Mouse (Mus musculus): ENCODE measurements around the gene Ddost. TPM values are rescaled to one million over a fixed set of nuclear protein-coding genes. Genes with fewer than 3 reads are reported as not detected.
"Not testable (repeated sequence)": the region's sequence is repeated elsewhere in the genome, so short reads cannot be mapped to it uniquely, and the experiment has no call there.

Ddost gene
- total RNA-seq, 2 experiments from 2014 or later, result 108 to 115 TPM

DNA sequence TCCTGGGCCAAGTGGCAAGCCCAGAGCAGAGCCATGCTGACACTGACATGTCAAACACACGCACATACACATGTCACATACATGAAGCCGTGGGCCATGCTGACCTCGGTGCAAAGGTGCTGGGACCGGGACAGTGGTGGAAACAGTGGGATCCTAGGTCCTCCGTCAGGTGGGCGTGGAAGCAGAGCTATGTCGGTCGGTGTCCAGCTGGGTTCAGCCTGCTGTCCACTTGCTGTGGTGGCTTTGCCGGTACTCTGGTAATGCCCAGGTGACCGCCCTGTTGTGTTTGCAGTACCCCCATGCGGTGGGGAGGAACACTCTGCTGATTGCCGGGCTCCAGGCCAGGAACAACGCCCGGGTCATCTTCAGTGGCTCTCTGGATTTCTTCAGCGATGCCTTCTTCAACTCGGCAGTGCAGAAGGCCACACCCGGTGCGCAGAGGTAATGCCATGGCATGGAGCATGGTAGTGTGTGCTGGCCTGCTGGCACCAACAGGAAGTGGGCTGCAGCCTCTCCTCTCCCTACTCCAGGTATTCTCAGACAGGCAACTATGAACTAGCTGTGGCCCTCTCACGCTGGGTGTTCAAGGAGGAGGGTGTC lies 5.9 kb downstream of the Ddost start:
- no peak for DNase-seq
- intact Hi-C loops (cut with DNase I), result loop anchor here (10.0 kb wide), 1 partner anchor 346 kb away; no protein-coding TSS in a partner anchor

DNA sequence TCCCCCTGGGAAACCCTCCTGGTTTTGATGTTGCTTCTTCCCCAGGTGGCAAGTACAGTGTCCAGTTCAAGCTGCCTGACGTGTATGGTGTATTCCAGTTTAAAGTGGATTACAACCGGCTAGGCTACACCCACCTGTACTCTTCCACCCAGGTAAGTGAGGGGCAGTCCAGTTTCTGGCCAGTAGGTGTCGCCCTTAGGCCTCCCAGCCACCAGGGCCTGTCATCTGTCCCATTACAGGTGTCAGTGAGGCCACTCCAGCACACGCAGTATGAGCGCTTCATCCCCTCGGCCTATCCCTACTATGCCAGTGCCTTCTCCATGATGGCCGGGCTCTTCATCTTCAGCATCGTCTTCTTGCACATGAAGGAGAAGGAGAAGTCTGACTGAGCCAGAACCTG lies 7.1 kb downstream of the Ddost start:
- no peak for DNase-seq
- intact Hi-C loops (cut with DNase I), result loop anchor here (10.0 kb wide), 1 partner anchor 347 kb away; no protein-coding TSS in a partner anchor

DNA sequence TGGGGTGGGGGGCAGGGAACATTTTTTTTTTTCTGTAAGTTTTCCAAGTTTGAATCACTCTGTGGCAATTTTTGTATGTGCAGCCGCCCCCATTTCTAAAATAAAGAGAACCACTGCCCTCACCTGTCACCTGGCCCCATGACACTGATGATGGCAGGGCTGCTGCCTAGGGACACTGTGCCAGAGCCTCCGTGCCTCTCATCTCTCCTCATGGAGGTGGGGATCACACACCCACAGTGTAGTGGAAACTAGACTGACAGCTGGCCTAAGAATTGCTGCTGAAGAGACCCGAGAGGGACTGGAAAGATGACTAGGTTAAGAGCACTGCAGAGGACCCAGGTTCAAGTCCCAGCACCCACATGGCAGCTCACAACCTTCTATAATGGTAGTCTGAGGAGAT lies 7.6 kb downstream of the Ddost start:
- DNase-seq, result no peak
- intact Hi-C loops (cut with DNase I), result loop anchor here (10.0 kb wide), 1 partner anchor 347 kb away; no protein-coding TSS in a partner anchor

DNA sequence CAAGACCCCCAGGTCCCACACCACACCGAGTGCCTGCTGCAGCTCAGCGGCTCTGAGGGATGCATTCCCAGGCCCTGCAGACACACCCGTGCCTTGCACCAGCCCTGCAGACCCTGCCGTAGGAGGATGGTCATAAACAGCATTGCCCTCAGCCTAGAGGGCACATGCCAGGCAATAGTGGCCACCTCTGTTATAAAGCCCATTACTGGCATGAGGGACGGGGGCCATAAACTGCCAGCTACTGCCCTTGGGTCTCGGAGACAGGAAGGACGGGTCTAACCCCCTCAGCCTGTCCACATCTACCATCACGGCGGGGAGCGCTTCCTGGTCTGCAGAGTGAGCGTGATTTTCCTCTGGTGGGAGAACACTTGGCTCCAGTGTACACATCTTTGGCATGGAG lies 8.5 kb downstream of the Ddost start:
- intact Hi-C loops (cut with DNase I), result loop anchor here (10.0 kb wide), 1 partner anchor 348 kb away; no protein-coding TSS in a partner anchor

DNA sequence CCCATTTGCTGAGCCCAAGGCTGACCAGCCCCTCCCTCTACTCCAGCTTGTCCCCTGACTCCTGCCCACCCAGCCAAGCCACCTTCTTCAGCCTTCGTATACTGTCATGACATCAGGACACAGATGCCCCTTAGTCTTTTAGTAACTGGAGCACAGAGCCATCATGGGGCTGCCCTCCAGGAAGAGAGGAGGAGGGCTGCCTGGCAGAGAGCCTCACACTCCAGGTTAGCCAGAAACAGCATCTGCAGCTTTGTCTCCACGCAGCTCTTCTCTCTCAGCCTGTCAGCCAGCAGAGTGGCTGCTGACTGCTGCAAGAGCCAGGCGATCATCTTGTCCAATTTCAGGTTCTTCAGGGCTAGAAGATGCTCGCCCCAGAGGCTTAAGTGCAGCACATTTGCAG lies 9.3 kb downstream of the Ddost start:
- DNase-seq, result no peak
- intact Hi-C loops (cut with DNase I), result loop anchor here (10.0 kb wide), 1 partner anchor 349 kb away; no protein-coding TSS in a partner anchor

More for the DNA sequence above, 8.5 kb downstream of the Ddost start:
- no peak for DNase-seq

DNA sequence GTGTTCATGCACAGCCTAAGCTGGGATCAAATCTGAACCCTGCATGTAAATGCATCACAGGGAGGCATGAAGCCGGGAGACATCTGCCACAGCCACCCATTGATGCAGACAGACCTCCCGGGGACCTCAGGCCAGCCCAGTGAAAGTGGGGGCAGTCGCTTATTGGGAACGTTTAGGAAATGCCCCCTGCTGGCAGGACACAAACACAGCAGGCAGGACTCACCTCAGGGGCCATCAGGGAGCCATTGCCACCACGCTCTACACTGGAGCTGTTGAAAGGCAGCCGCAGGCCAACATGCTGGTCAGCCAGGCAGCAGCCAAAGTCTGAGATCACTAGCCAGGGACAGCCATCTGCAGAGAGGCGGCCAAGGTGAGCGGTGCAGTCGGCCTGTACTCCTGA lies 11.3 kb downstream of the Ddost start:
- DNase-seq, result no peak
- intact Hi-C loops (cut with DNase I), result loop anchor here (10.0 kb wide), 1 partner anchor 351 kb away; no protein-coding TSS in a partner anchor

DNA sequence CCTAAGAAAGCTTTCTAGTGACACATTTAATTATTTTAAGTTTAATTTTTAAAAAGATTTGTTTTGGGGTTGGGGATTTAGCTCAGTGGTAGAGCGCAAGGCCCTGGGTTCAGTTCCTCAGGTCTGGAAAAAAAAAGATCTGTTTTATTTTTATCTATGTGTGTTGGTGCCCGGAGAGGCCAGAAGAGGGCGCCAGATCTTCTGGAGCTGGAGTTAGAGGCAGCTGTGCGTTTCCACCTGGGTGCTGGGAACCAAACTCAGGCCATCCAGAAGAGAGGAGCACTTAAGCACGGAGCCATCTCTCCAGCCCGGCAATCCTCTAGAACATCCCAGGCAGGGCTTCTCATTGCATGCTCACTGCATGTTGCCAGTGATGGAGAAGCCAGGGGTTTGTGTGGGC lies 11.8 kb downstream of the Ddost start:
- no peak for DNase-seq
- intact Hi-C loops (cut with DNase I), result loop anchor here (10.0 kb wide), 1 partner anchor 352 kb away; no protein-coding TSS in a partner anchor

DNA sequence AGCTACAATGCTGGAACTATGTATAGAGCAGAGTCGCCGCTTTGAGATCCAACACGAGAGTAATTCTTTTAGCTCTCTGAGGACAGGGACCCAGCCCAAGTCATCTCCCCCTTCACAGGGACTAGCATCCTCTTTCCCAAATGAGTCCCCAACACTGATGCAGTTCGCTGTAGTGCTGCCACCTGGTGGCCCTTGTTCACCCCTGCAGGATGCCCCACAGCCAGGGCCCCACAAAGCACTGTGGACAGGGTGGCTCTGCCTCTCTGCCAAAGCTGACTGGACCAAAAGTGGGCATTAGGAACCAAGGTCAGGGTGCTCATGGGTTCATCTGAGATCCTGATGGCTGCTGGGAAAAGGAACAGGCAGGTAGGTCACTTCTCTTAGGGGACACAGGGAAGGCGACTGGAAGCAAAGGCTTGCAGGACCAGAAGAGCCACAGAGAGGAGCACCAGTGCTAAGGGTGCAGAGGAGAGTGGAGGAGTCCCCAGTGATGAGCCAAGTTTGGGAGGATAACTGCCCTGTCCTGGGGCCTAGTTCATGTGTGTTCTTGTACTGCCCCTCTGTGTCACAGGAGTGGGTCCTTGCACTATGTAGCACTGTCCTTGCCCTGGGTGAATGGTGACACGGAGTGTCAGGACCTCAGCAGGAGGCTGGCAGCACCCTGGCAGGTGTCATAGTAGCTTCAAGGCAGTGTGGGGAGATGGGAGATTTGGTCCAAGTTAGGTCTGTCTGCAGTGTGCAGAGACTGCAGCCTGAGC lies 14.2 kb downstream of the Ddost start:
- intact Hi-C loops (cut with DNase I), result loop anchor here (2.0 to 10.0 kb wide), 2 partner anchors 108 to 354 kb away; no protein-coding TSS in a partner anchor

DNA sequence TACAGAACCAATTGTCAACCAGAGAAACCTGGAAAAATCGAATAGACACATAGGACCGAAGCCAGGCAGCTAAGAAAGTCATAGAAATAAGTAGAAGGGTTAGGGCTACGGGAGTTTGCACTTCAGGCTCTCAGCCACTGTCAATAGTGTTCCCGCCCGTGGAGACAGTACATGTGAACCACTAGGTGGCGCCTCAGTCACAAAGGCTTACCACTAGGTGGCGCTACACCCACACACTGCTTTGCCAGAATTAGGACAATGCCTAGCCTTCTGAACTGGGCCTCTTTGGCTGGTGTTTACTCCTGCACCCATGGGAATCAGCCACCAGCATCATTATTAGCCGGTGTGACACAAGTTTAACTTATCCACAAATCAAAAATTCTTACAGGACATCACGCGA lies 15.0 kb downstream of the Ddost start:
- intact Hi-C loops (cut with DNase I), result loop anchor here (2.0 to 10.0 kb wide), 2 partner anchors 107 to 355 kb away; no protein-coding TSS in a partner anchor
- peak; percentile 86 for DNase-seq

More for the DNA sequence above, 14.2 kb downstream of the Ddost start:
- DNase-seq, result peak; percentile 61

DNA sequence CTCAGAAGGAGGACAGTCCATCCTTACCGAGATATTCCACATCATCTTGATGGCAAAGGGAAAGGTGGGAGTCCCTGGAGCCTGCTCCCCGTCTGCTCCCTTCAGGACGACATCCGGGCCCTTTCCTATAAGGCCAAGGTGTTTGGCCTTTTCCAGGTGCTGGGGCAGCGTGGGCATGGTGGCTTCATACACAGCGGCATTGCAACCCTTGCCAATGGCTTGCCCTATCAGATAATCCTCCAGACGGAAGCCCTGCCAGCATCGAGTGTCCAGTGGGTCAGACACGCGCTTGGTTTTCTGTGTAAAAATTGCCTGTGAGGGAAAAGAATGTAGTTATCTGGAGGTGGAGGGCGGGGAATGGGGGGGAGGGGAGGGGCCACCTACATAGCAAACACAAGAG lies 16.2 kb downstream of the Ddost start:
- intact Hi-C loops (cut with DNase I), result no loop called here
- no peak for DNase-seq

DNA sequence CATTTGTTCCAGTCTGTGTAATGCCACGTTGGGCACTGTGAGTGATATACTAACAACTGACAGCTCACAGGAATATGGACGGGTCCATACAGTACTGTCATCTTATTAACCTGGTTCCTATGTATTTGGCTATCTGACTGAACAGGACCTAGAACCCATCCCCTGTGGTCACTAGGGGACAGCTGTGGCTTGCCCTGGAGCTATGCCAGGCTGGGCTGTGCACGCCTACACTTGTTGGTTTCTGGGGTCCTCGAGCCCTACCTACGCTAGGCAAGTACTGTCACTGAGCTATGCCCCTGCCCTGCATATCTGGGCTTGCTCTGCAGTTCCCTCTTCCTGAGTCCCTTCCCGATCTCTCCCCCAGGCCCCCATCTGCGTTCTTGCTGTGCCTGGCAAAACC lies 17.0 kb downstream of the Ddost start:
- intact Hi-C loops (cut with DNase I), result no loop called here
- no peak for DNase-seq

DNA sequence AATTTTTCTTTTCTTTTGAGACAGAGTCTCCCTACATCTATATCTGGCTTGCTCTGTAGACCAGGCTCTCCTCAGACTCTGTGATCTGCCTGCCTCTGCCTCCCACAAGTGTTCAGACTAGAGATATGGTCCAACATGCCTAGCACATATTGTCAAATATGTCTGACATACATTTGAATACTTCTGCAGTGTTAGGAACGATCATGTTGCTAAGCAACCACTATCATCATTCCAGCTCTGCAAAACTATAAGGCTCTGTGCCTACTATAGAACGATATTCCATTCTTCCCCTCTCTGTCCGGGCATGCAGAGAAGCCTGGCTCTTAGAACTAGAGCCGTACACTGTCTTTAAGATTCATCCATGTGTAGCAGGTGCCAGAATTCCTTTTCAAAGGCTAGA lies 18.2 kb downstream of the Ddost start:
- DNase-seq, result no peak
- intact Hi-C loops (cut with DNase I), result no loop called here

DNA sequence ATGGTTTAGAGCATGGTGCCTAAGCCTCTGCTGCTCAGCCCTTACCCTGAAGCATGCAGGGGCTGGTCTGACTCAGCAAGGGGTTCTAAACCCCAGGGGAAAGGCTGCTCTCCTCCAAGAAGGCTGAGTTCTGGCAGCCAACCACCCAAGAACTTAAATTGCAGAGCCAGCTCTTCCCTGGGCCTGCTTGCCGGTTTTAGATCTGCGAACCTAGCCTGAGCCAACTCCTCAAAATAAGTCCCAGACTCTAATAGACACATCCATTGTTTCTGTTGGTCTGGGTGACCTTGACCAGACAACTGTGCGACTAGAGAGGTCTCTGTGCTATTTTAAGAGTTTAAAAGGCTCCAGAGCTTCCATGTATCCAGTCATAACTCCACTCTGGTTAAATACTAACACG lies 19.2 kb downstream of the Ddost start:
- DNase-seq, result no peak
- intact Hi-C loops (cut with DNase I), result no loop called here

DNA sequence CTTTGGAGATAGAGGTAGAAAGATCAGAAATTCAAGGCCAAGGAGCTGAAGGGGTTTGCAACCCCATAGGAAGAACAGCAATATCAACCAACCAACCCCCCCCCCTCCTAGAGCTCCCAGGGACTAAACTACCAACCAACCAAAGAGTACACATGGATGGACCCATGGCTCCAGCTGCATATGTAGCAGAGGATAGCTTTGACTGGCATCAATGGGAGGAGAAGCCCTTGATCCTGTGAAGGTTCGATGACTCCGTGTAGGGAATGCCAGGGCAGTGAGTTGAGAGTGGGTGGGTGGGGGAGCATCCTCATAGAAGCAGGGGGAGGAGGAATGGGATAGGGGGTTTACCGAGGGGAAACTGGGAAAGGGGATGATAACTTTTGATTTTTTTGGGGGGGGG lies 19.9 kb downstream of the Ddost start:
- intact Hi-C loops (cut with DNase I), result no loop called here
- DNase-seq, result no peak

DNA sequence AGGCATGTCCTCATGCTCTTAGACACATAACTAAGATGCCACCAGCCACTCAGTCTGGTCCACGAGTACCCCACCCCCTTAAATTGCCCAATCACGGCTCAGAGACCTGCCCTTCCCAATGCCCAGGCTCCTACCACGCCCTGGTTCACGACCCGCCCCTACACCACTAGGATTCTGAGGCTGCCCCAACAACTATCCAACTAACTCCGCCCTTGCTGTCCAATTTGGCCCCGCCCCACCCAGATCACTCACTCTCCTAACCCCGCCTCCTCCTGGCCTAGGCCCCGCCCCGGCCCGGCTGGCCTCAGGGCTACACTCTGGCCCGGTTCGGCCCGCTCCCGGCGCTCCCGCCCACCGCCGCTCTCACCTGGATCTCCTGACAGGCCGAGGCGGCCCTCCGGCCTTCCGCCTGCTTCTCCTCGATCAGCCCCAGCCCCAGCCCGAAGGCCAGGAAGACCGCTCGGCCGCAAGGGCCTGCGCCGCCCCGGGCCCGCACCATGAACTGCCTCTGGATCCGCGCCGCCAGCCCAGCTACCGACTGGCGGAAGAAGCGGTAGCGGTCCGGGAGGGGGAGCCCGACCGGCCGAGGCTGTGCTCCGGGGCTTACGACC lies 21.0 kb downstream of the Ddost start:
- intact Hi-C loops (cut with DNase I), result no loop called here
- peak; percentile 93 for DNase-seq

DNA sequence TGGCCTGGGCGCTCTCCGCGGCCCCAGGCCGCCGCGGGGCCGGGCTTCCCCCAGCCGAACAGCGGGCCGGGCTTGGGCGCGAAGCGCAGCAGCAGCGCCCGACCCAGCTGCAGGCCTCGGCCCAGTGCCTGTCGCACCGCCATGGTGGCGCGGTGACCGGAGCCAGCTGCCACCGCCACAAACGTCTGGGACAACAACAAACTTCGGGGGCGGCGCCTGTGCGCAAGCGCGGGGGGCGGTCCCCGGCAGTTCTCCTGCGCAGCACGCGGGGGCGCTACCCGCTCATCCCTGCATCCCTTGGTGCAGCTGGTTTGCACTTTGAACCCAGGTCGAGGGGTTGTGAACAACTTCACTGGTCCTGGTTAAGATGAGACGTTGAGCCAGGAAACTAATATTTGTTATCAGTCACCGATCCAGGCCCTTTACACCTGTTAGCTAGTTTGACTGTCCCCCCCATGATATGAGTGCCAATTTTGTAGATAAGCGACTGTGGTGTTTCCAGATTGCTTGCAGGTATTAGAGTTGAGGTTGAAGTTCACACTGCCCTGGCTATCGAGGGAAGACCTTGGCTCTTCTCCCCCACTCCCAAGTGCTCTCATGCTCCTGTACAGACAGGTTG lies 21.7 kb downstream of the Ddost start, which contains the start of gene Pink1:
Gene Pink1 (minus strand): TSS at position 231 of the 619 bp plus-strand sequence.
- DNase-seq, result peak; percentile 90
- intact Hi-C loops (cut with DNase I), result no loop called here

DNA sequence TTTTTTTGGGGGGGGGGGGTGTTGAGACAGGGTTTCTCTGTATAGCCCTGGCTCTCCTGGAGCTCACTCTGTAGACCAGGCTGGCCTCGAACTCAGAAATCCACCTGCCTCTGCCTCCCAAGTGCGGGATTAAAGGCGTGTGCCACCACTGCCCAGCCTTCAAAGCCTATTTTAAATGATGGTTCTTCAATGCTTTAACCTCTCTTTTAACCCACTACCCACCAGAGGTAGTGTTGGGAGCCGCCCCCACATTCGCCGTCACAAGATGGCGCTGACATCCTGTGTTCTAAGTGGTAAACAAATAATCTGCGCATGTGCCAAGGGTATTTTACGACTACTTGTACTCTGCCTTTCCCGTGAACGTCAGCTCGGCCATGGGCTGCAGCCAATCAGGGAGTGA lies 22.6 kb downstream of the Ddost start:
- intact Hi-C loops (cut with DNase I); DNase-seq: not testable (repeated sequence)

DNA sequence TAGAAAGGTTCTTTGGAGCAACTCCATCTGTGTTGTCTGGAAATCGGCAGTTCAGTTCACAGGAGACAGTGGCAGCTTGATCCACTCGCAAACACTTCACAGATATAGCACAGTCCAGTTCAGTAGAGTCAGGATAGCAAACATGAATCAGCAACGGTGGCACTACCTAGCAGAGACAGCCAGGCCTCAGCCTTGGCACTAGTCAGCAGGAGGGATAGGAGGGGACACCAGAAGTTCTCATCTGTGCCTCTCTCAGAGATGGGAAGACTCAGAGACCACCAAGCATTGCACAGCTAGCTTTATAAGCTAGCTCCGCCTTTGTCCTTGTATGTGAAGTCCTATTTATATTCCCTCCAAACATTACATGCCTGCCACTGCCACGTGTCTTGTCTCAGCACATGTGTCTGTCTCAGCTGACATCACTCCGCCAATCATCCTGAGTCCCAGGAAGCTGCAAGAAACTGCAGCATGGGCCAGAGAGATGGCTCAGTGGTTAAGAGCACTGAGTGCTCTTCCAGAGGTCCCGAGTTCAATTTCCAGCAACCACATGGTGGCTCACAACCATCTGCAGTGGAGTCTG lies 23.5 kb downstream of the Ddost start:
- intact Hi-C loops (cut with DNase I), result no loop called here
- no peak for DNase-seq

DNA sequence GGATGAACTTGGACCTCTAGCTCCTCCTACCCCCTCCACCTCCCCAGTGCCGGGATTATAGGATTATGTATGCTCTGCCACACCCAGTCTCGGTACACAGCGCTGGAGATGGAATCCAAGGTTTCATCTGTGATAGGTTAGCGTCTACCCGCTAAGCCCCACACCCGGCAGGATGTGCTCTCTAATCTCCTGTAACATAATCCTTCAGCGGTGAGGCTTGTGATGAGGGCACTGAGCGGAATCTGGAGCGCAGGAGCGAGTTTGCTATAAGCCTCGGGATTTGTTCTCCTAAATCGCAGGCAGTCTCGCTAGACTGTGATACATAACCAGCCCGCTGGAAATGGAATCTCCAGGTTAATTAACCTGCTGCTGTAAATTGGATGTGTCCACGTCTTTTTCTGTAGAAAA lies 25.7 kb downstream of the Ddost start:
- intact Hi-C loops (cut with DNase I), result no loop called here
- DNase-seq, result no peak

DNA sequence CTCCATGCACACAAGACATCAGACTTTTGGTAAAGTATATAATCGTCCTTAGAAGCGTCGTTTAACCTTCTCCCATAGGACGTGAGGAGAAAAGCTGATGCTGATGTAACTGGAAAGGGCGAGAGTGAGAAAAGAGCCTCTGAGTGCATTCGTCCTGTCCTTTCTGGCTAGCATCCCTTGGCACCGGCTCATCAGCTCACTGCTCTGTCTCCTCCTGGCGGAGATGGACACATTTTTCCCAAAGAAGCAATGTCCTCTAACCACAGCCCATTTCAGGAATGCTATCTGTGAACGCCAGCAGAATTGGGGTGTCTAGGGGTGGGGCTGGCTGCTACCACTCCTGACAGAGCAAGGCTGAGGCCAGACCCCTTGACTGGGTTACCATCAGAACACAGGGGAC lies 27.1 kb downstream of the Ddost start:
- DNase-seq, result peak; percentile 51
- intact Hi-C loops (cut with DNase I), result no loop called here

DNA sequence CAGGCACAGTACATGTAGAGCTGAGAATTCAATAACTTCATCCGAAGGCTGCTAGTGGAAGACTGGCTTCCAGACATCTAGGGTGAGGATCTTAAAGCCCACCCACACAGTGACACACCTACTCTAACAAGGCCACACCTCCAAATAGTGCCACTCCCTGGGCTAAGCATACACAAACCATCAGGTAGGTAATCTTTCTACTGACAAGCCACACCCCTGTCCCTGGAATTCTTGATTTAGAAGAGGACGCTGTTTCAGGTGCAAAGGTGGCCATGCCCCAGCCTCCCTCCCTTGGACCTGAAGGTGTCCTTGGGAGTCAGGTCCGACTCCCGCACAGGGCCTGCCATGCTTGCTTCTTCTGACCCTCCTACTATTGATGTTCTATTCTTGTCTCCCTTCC lies 28.6 kb downstream of the Ddost start:
- DNase-seq, result no peak
- intact Hi-C loops (cut with DNase I), result no loop called here
